Mouse (Mus musculus): ENCODE results near the gene Ubac1.

Ubac1 gene

DNA sequence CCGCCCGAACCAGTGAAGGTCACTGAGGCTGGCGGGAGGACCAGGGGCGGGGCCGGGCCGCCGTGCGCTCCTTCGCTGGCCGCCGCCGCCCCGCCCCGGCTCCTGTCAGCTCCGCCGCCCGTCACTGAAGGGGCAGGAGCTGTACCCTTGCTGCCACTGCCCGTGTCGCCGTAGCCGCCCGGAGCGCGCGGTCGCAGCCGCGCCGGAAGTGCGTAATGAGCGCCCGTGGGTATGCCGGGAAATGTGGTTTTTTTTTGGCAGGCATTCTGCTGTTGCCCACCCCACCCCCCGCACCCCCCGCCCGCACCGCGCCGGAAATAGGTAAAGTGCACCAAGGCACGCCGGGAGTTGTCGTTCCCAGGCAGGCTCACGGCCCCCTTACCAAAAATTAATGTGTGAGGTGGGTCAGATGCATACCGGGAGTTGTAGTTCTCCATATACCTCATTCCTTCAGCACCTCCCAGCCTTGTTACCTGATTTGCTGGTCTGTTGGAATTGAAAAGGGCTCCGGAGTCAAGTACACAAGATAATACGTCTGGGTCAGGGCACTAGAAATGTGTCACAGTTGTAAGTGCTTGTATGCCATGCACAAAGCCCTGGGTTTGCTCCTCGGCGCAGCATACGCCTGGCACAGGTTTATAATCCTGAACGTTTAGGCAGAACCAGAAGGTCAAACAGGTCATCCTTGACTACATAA is at the start of gene Ubac1:
Gene Ubac1, minus strand, starts transcription at position 187 of the 697 bp plus-strand sequence.
- in situ Hi-C loops (cut with MboI; ENCODE audit: low sequenced_read_pairs) = no loop called here

DNA sequence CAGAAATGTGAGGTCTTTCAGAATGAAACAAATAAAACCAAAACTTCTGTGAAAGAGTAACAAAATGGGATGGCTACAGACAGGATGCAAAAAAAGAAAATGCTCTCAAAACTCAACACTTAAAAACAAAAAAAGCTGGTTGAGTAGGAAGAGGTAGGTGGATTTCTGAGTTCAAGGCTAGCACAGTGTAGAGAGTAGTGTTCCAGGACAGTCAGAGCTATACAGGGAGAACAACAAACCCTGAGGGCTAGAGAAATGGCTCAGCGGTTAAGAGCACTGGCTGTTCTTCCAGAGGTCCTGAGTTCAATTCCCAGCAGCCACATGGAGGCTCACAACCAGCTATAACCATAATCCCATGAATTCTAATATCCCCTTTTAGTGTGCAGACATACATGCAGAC is 47.0 kb upstream of the Ubac1 start:
- in situ Hi-C loops (cut with MboI; ENCODE audit: low sequenced_read_pairs) = no loop called here

DNA sequence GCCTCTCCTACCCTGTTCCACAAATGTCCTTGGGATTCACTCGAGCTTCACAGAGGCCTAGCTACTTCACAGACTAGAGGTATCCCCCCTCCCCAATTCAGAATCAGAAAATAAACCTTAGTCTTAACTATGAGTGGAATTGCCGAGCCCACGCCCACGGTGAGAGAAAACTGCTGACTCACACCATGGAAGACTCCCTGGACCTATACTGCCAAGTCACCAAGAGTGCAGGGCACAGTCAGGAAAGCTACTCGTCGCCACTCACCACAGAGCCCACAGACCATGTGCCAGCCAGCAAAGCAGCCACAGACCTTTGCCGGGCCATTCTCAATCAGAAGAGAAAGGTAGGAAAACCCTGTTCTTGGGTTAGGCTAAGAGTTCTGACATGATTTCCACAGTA is 46.6 kb upstream of the Ubac1 start:
- in situ Hi-C loops (cut with MboI; ENCODE audit: low sequenced_read_pairs) = no loop called here

DNA sequence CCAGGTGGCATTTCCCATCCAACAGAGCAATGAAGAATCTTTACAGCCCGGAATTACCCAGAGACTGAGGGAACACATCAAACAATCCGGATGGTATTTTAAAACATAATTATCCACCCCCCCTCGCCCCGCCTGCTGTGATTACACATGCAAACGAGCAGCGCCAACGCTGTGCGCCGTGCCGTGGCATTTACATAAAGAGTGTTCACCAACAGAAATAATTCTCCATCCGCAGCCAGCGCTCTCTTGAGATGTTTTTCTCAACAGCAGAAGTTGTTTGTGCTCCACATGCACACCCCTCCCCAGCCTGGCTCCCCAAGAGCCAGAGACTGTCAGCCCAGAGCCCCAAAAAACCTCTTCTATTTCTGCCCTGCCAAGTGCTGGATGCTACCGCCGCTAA is 45.0 kb upstream of the Ubac1 start:
- in situ Hi-C loops (cut with MboI; ENCODE audit: low sequenced_read_pairs) = no loop called here

DNA sequence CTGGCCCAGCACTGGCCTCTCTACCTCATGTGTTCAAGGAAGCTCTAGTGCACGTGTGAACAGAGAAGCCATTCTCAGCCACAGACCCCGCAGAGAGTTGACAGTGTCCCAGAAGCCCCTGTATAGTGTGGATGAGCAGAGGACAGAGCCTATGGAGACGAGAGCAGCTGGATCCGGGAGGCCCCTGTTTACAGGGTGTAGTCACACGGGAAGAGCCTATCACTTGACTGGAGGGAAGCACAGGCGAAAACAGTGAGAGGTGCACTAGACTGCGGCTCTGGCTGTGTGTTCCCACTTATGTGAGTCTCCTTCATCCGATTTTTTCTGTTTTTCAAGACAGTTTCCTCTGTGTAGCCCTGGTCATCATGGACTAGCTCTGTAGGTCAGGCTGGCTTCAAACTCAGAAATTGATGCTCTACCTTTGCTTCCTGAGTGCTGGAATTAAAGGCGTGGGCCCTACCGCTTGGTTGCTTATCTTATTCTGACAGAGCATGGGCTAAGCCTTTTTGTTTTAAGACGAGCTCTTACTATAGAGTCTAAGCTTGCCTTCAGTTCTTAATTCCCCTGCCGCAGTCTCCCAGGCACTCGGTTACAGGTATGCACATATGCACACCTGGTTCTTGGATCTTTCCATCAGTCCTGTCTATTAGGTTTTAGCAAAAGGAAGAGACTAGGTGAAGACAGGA is 41.3 kb upstream of the Ubac1 start:
- in situ Hi-C loops (cut with MboI; ENCODE audit: low sequenced_read_pairs) = no loop called here

DNA sequence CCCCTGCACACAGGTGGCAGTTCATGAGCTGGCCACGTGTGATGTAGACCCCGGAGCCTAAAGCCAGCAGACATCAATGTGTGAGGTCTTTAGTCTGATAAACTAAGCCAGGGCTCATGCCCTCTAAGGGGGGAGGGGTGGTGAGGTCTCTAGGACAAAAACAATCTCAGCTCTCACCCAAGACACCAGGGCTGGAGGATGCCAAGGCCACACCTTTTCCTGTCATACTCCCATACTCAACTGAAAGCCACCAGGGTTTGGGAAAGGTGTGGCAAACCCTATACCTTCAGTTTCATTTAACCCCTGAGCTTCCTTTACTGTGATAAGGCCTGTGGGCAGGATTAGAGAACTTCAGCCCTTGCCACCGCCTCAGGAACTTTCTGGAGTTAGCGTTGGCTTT is 40.7 kb upstream of the Ubac1 start:
- in situ Hi-C loops (cut with MboI; ENCODE audit: low sequenced_read_pairs) = no loop called here

DNA sequence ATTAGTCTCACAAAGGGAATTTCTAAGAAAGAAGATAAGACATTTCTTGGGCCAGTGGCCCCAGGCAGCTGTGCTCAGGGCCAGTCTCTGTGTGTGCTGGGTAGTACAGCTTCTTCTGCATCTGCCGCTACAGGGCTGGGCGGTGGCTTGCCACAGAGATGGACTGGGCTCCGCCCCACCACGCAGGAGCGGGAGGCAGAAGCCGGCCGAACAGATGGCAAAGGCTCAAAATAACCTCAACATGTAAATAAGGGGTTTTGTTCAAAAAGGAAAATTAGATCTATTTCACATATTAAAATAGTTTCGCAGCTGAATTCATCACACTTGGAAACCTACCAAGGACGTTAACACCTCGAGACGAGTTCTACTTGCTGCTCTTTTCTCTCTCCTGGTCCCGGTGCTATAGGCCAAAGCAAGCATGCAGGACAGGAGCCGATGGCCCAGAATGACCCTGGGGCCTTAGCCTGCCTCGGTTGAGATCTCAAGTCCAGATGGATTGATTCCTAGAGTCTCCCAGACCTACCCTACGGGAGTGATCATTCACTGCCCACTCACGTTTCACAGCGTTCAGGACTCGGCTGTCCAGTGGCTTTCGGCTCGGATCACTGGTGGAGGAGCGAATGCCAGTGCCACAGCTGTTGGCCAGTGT is 39.6 kb upstream of the Ubac1 start:
- in situ Hi-C loops (cut with MboI; ENCODE audit: low sequenced_read_pairs) = no loop called here

DNA sequence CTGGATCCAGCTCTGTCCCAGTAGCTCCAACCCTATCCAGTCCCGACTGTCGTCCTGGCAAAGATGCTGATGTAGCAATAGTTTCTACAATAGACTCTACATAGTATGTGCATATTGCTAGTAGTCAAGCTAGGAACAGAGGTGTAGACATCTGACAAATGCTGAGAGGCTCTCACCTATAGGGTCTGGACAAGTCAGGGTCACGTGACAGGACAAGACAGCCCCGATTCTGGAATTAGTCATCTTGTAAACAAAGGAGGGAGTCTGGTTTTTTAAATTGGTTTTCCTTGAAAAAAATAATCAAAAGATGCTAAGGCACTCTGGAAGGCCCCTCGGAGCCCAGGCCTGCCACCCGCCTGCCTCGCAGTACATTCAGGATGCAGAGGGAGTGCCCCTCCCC is 35.5 kb upstream of the Ubac1 start:
- in situ Hi-C loops (cut with MboI; ENCODE audit: low sequenced_read_pairs) = no loop called here

DNA sequence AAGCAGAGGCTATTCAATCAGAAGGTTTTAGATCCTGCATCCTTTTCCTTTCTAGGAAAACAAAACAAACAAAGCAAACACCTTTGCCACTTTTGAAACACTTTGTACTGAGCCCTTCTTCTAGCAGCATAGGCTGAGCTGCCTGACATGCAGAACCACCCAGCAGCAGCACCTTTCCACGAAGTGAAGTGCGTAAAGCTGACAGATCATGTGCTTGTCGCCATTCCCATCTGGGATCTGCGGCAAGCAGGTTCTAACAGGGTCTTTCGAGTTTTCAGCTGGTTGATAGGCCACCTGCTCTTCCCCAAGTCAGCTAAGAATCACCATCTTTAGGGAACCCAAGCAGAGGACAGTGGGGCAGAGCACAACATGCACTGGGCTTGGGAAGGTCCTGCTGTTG is 34.7 kb upstream of the Ubac1 start:
- in situ Hi-C loops (cut with MboI; ENCODE audit: low sequenced_read_pairs) = no loop called here

DNA sequence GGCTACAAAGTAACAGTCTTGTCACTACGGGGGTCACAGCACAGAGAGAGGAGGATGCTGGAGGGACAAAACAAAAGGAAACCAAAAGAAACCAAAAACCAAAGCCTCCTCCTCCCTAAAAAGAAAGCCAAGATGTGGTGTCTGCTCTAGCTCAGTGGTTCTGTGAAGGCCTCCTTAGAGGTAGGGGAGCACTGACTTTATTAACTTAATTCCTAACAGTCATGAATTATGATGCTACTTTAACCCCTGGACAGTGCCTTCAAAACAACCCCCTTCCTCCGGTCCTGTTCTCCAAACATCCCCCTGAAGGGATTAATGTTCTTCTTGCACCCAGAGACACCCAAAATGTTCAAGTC is 34.2 kb upstream of the Ubac1 start:
- in situ Hi-C loops (cut with MboI; ENCODE audit: low sequenced_read_pairs) = no loop called here

DNA sequence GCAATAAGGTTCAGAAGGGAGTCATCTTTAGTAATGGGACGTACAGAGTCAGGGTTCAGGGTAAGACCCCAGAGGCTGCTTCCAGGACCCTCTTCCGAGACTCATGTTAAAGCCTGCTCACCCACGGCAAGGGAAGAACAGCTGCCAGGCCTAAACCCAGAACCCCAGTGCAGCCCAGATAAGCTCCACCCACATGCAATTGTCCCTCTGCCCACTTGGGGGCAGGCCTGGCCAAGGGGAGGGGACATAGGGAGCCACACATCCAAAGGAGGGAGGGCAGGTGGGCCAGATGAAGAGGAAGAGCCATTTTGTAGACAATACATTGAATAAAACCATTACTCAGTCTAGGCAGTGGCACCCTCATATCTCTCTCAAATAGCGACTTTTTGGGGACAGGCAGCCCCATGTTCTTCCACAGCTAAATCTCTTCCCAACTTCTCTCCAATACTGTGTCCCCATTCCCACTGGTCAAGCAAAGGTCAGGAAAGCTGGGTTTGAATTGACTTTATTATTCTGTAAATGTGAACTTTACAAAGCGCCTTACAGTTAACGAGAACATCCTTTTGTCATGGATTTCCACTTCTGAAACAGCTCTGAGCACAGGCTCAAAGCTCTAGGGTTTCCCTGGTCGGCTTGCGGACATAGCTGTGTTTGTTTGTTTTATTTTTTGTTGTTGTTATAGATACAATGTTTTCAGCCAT is 33.6 kb upstream of the Ubac1 start:
- in situ Hi-C loops (cut with MboI; ENCODE audit: low sequenced_read_pairs) = no loop called here

DNA sequence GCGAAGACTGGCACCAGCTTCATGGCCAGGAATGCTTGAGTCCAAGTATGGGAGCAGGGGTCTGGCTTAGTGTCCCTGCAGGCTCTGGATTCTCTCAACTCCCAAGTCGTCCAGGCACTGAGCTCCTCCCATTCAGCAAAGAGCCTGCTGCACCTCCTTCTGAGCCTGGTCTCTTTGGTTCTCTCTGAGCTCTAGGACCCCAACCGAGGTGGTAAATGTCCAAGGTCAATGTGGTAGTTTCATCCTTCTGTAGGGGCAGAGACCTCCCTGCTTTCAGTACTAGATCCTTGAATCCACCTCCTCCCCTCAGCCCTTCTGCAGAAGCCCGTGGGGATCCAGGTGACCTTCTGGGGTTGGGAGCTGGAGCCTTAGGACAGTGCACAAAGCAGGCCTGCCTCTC is 31.3 kb upstream of the Ubac1 start:
- in situ Hi-C loops (cut with MboI; ENCODE audit: low sequenced_read_pairs) = loop anchor here (5.0 kb wide), 1 partner anchor 89 kb away; no protein-coding TSS in a partner anchor

DNA sequence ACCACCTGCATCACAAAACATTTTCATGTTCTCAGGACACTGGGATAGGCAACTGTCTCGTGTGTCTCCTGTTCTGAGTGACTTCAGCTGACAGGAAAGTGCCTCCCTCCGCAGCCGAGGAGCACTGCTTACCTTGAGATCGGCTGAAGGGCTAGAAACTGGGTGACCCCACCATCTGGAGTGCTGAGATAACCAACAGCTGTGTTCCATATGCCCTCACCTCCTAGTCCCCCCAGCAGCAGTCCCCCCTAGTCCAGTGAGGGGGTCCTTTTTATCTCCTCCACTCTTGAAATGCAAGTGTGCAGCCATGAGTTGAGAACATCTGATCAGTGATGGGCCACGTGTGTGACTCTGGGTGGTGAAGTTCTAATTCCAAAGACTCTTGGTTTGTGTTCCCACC is 27.3 kb upstream of the Ubac1 start:
- in situ Hi-C loops (cut with MboI; ENCODE audit: low sequenced_read_pairs) = no loop called here

DNA sequence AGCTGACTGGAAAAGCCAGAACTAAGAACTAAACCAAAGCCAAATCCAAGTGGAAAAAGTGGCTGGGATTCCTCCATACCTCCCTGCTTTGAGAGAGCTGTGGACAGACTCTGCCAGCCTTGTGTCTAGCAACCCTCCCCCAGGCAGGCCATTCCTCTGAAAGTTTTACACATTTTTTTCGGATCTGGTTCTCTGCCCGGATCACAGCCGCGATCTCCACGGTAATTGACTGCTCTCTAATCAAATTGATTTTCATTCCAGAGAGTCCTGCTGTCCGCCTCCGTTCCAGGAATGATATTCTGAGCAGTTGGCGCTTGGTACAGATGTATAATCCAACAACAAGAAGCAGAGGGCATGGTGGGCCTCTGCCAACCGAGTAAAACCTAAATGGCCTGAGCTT is 22.7 kb upstream of the Ubac1 start:
- in situ Hi-C loops (cut with MboI; ENCODE audit: low sequenced_read_pairs) = no loop called here

DNA sequence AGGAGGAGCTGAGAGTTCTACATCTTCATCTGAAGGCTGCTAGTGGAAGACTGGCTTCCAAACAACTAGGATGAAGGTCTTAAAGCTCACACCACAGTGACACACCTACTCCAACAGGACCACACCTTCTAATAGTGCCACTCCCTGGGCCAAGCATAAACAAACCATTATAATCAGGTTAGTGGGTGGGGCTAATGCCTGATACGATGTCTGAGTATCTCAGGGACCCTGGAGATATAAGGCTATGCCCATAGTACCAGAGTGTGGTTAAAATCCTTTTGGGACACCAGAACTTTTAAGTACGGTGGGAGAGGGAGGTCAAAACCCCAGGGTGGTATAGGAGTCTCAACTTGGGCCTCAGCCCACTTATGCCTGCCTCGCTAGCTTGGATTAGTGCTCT is 21.1 kb upstream of the Ubac1 start:
- in situ Hi-C loops (cut with MboI; ENCODE audit: low sequenced_read_pairs) = no loop called here

DNA sequence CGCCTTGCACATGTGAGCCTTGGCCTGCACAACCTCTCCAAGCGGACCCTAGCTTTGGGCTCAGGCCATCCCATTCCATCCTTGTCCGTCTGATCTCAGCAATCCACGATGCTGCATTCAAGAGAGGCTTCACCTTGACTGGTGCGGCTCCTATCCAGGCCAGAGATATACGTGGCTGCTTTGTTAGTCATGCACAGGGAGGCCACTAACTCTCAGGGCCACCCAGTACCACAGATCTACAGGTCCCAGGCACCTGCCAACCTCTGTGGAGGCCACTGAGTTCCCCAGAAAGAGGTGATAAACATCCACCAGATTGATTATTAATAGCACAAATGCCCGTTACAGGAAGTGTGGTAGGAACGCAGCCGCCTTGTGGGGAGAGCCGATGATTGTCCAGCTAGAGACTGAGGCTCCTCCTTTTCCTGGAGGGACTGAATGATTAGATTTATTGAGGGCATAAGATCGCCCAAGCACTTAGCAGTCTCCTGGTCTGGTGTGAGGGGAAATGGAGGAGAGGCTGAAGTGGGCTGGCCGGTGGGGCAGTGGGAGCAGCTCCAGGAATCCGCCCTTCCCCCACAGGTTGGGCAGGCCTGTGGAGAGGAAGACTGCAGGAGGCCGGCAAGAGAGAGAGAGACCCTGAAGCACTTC is 19.7 kb upstream of the Ubac1 start:
- in situ Hi-C loops (cut with MboI; ENCODE audit: low sequenced_read_pairs) = no loop called here

DNA sequence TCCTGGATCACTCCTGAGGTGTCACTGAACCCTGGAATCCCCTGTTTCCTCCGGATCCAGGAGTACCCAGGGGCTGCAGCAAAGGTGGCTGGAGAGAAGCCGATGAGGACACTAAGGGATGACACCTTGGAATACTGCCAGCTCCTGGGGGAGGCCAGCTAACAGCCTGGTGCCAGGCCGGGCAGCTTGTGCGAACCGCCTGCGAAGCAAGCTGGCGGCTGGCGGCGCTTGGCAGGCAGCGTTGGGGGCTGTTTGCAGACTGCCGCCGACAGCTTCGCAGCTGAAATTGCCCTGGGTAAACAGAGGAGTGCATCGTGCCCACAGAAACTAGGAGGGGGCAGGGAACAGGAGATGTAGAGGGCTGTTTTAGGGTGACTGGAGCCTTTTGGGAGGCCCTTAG is 18.4 kb upstream of the Ubac1 start:
- in situ Hi-C loops (cut with MboI; ENCODE audit: low sequenced_read_pairs) = no loop called here

DNA sequence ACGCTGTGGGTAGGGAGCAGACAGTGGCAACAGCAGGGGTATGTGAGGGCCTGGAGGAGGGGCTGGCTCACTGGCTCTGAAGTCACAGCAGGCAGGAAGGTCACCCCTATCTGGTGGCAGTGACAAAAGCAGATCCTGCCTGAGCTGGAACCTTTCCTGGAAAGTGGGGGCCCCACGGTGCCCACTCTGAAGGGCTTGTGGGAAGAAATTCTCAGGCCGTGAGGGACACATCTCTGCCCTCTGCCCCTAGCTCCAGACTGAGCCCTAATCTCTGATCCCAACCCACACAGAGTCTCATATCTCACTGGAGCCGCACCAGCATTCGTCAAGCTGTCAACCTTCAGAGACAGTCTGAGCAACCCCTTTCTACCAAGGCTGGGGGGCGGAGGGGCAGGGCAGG is 15.8 kb upstream of the Ubac1 start:
- in situ Hi-C loops (cut with MboI; ENCODE audit: low sequenced_read_pairs) = no loop called here

DNA sequence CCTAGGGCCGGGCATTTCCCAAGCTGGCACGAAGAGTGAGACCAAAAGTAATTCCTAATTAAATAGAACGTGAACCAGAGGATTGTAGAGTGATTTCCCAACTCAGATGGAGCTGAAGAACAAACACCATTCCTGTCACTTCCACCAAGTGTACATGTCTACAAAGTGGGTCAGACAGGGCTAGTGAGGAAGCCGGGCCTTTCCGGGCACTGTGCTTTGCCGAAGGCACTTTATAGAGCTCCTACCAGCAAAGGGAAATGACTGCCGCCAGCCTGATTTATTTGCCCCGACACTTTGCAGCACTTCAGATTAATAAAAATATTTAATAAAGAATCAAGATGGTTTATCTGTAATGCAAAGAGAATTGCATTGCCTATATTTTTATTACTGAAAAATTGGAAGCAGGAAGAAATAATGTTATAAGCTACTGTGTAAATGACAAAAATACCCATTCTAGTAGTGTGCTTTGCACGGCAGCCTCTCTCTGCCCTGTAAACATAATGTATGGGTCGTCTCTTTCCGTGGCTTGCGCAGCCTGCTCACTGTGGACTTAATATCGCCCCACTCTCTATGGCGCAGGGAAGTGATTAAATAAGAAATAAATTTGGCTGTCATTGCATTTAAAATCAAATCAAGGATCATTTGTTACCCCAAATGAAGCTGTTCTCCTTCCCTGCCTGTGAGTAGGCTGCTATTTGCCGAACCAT is 12.9 kb upstream of the Ubac1 start:
- in situ Hi-C loops (cut with MboI; ENCODE audit: low sequenced_read_pairs) = no loop called here

DNA sequence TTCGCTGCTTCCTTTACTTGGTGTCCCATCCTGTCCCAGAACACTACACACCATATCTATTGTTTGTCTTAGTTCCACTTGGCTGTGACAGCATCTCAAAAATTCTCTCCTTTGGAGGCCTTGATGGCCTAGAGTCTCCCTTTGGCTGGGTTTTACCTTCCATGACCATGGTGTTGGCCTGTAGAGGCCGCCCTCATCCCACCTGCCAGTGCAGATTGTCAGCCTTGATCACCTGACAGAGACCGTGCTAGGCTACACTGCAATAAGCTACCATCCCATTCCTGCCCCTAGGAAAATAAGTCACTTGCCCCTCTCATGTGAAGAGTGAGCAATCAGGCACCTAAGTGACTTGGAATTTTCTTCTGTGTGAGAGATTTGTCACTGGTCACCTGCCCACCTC is 8.7 kb upstream of the Ubac1 start:
- in situ Hi-C loops (cut with MboI; ENCODE audit: low sequenced_read_pairs) = no loop called here
